Mouse (Mus musculus): Measurements from ENCODE around the gene Mustn1.

DNA sequence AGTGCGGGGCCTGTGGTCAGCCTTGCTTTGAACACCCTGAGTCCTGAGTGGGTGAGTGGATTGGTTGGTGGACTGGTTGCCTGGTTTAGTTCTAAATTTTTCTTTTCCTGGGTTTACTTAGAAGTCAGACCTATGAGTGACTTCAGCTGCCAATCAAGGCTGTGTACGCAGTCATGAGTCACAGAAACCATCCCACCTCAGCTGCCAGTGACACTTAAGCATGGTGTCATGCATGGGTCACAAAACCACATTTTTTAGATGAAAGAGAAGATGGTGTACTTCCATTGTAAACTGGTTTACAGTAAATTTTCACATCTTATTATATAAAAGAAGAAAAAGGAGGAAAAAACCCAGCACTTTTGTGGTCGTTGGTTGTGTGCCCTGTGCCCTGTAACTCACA is 1.2 kb upstream of the Mustn1 start:
- TF ChIP-seq CTCF (IDR thresholded peaks at IDR 0.05; ENCODE audit: low read depth, low read length) (no peak), POLR2A (IDR thresholded peaks at IDR 0.05; ENCODE audit: insufficient read depth, low read length) (no peak), EP300 (IDR thresholded peaks at IDR 0.05; ENCODE audit: insufficient read depth, low read depth, low read length) (no peak)
